Mouse (Mus musculus): ENCODE measurements around the gene Znrf1.

- TF ChIP-seq POLR2A (IDR thresholded peaks at IDR 0.05; ENCODE audit: low read depth, low read length) (no peak), CTCF (IDR thresholded peaks at IDR 0.05; ENCODE audit: extremely low read depth, insufficient read depth, insufficient read length, insufficient replicate concordance) (no peak)
Measured at GRCm38 (mm10) chr8:111604986-111605385, 69.1 kb downstream of the Znrf1 start.
